Mouse (Mus musculus) myocyte (in vitro differentiated cells): ENCODE measurements around the gene Sfxn2.

Experiments used
- MAX ChIP-seq: IDR thresholded peaks from one replicate; pipeline ENCODE4 v1.6.1; 2011; ENCODE audit warnings: low read depth, mild to moderate bottlenecking, control low read depth
- MYOD1 ChIP-seq, 3 experiments: IDR thresholded peaks; one replicate each; pipeline ENCODE4 v1.6.1; 2011; ENCODE audit warnings: control low read depth in 2 of 3, low read depth in 2 of 3, mild to moderate bottlenecking in 2 of 3, moderate library complexity in 1 of 3; ENCODE audit not compliant: insufficient read length in 2 of 3, control insufficient read depth in 1 of 3
- MYOG ChIP-seq, 3 experiments: IDR thresholded peaks; one replicate each; pipeline ENCODE4 v1.6.1; 2011; ENCODE audit warnings: control low read depth in 2 of 3, low read depth in 2 of 3, mild to moderate bottlenecking in 2 of 3; ENCODE audit not compliant: insufficient read length in 2 of 3, control insufficient read depth in 1 of 3, insufficient read depth in 1 of 3
- POLR2A ChIP-seq: IDR thresholded peaks from one replicate; pipeline ENCODE4 v1.6.1; 2011; ENCODE audit warnings: low read depth, mild to moderate bottlenecking, control low read depth, moderate library complexity; ENCODE audit not compliant: insufficient read length
- TCF3 ChIP-seq: IDR thresholded peaks from one replicate; pipeline ENCODE4 v1.6.1; 2011; ENCODE audit warnings: low read depth, control low read depth; ENCODE audit not compliant: insufficient read length
- USF1 ChIP-seq: IDR thresholded peaks from one replicate; pipeline ENCODE4 v1.6.1; 2011; ENCODE audit warnings: low read depth, mild to moderate bottlenecking, control low read depth, moderate library complexity

- TF ChIP-seq MYOG (IDR thresholded peaks at IDR 0.05; ENCODE audit: control insufficient read depth in 1 of 3, insufficient read depth in 1 of 3, insufficient read length in 2 of 3, low read depth in 2 of 3) (no peak), POLR2A (no peak), USF1 (no peak), TCF3 (no peak), MAX (no peak), MYOD1 (IDR thresholded peaks at IDR 0.05; ENCODE audit: control insufficient read depth in 1 of 3, insufficient read length in 2 of 3, low read depth in 2 of 3) (no peak)
These were observed 48.3 kb downstream of the Sfxn2 start for GRCm38 (mm10) chr19:46621236-46622183.
